Mouse (Mus musculus) CD4-positive, CD25-positive, alpha-beta regulatory T cell, adult 4 months (primary cell): Measurements from ENCODE around the gene Pithd1. TPM values are rescaled to one million over a fixed set of nuclear protein-coding genes. Genes with fewer than 3 reads are reported as not detected.
"Not testable (repeated sequence)": the region's sequence is repeated elsewhere in the genome, so short reads cannot be mapped to it uniquely, and the experiment has no call there.

Source experiments
- ATAC-seq: one replicate; pipeline ENCODE4 v1.8.0; 2017
- polyA plus RNA-seq, 2 experiments: library from polyadenylated mRNA; unstranded; fragments of 100-300 nt; shearing (Covaris generic); gene quantifications; one replicate each; pipeline ENCODE4 v1.2.1; 2017

Pithd1 gene
- polyA plus RNA-seq, 2 experiments from 2014 or later: 9.3 to 9.7 TPM

DNA sequence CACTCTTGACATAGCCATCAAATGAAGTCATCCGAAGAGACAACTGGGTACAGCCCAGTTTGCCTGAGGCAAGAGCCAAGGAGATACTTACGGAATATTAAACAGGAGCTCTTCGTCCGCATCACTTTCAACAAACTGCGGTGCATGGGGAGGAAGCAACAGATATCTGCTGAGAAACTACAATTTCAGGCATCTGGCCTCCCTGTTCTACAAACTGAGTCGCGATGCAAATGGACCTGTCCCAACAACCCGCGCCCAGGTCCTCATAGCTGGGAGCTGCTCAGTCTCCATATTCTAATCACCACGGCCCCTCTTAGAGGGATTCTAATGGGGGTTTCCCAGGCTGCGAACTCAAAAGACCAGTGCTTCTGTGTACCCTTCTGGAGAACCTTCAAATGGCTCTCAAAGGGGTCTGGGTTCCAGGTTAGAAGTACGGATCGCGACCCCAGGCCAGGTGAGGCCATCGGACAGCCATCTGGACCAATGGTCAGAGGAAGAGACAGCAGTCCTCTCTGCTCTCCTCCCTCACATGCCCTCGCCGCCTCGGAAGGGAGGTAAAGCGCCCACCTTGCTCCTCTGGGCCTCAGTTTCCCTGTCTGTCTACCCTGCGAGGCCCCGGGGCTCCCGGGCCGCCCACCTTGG is 642 bp downstream of the Pithd1 start:
- ATAC-seq: peak; percentile 7

GRCm38 (mm10) chr4:135985769-135986168 is 1.3 kb downstream of the Pithd1 start:
- ATAC-seq: no peak

DNA sequence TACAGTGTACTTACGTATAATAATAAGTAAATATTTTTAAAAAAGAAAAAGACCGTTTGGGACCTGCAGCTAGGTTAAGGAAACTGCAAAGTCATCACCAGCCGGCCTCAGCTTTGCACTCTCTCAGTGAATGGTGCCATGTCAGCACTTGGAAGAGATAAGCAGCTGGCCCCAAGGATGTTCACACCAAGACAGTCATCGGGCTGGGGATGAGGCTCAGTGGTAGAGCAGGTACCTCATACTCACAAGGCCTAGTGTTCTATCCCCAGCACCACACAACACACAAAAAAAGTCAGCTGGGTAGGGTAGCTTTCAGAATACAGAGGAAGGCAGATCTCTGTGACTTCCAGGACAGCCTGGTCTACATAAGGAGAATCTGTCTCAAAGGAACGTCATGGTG is 1.9 kb downstream of the Pithd1 start:
- no peak for ATAC-seq

GRCm38 (mm10) chr4:135984556-135984955 is 2.5 kb downstream of the Pithd1 start:
- ATAC-seq: no peak

GRCm38 (mm10) chr4:135981524-135982063 is 5.5 kb downstream of the Pithd1 start:
- ATAC-seq: no peak

- not testable (repeated sequence) for ATAC-seq
Measured at GRCm38 (mm10) chr4:135980223-135980622, 6.8 kb downstream of the Pithd1 start.

DNA sequence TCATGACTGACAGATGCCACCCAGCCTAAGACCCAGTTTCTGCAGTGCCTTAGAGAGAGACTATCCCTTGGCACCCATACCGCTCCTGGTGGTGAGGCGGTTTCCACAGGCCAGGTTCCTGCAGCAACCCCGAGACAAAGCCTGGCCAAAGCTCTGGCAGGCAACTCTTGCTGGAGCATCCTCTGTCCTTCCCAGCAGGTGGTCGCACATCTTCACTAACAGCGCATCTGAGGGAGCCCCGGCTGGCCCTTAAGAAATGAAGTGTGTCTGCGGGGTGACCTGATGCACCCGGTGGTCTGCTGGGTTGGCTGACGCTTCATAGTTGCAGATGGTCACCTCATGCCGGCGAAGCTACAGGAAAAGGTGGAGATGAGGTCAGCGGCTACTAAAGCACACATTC is 10.9 kb downstream of the Pithd1 start:
- ATAC-seq: no peak

GRCm38 (mm10) chr4:135972911-135973811 is 13.9 kb downstream of the Pithd1 start:
- peak; percentile 30 for ATAC-seq

- ATAC-seq: peak; percentile 84
Measured at GRCm38 (mm10) chr4:135972556-135972906, 14.5 kb downstream of the Pithd1 start, which contains the start of gene Lypla2. Gene Lypla2, minus strand, starts transcription at chr4:135972626.

GRCm38 (mm10) chr4:135971805-135972555 is 15.1 kb downstream of the Pithd1 start:
- ATAC-seq: peak; percentile 38

DNA sequence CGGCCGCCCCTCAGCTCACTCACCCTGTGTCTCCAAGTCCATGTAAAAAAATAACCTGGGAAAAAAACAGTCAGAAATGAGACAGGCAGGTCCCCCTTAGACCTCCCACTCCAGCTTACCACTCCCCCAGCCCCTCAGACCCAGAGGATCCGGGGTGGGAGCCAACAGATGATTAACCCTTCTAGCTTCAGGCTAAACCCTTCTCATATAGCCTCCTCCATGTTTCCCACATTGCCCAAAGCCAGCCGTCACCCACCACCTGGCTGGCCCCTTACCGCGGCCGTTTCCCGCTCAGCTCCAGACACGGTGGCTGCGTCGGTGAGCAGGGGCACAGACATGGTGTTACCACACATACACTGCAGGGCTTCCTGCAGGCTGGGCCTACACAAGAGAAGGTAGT is 16.5 kb downstream of the Pithd1 start:
- no peak for ATAC-seq

DNA sequence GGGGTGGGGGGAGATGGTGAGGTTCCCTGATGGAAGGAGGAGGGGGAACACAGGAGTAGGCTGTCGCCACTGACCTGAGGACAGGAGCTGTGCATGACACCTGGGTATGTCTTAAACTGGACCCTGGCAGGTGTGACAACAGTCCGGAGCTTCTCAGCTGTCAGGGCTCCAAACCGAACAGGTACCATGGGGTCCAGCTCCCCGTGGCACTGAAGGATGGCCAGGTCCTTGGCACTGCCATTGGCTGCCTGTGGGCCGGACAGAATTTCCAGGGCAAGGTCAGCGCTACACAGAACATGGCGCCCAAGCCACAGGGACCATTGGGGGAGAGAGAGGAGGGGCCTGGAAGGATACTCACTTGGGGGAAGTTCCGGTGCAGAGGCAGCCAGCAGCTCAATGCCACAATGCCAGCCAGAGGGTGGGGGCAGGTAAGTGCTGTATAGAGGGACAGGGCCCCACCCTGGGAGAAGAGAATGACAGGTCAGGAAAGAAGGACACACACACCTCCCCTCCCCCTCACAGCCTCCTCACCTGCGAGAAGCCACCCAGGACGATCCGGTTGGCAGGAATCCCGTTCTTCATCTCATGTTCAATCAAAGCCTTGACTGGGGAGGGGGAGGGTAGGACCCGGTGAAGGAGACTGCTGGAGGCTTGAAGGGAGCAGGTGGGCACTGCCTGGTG is 17.9 kb downstream of the Pithd1 start:
- ATAC-seq: no peak

DNA sequence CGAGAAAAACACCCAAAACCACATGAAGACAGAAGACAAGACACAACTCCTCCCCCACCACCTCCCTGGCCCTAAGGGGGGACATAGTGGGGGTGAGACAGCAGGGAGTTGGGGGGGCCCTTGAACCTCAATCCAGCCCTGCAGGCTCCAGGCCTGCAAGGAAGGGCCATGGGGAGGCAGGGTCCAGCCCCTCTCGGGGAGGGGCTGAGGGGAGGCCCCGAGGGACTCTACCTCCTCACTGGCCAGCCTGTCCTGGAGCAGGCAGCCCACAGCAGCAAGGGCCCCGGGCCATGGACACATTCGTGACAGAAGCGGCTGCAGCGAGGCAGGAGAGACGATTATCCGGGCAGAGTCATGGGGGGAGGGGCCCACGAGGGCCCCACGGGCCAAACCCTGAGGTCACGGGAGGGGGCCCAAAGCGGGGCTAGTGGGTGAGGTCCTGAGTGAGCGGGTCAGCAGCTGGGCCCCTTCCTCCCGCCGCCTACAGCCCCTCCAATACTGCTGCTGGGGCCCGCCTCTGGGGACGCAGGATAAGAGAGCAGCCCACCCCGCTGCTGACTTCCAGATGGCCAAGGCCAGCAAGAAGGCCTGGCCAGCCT is 18.7 kb downstream of the Pithd1 start:
- no peak for ATAC-seq

GRCm38 (mm10) chr4:135967086-135967760 is 19.8 kb downstream of the Pithd1 start:
- ATAC-seq: no peak

GRCm38 (mm10) chr4:135966283-135966682 is 20.8 kb downstream of the Pithd1 start:
- no peak for ATAC-seq

DNA sequence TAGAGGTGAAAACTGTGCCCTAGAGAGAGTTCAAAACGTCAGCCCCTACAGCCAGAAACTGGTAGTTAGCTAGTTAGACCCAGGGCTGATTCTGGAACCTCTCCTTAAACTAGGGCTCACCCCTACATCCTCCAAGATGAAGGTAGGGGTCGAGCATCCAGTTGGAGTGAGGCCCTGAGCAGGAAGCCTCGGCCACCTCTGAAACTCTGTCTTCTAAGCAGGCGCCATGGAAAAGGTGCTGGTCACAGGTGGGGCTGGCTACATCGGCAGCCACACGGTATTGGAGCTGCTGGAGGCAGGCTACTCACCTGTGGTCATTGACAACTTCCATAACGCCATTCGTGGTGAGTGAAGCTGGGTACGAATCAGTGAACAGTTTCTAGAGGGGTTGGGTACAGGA is 22.0 kb downstream of the Pithd1 start:
- no peak for ATAC-seq

DNA sequence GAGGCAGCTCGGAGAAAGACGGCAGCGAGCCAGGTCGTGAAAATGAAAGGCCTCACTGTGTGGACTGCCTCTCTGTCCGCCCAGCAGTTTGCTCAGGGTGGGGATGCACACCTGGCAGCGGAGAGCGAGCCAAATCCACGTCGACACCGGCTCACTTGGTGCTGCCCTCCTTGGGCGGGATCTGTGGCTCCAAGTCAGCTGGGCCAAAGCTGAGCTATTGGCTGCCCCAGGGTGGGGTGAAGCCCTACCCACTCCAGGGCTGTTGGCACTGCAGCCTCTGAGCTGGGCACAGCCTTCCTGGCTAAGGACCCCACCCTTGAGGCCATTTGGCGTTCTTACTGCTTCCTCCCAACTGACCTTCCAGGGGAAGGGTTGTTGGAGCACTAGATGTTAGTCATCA is 22.6 kb downstream of the Pithd1 start:
- ATAC-seq: no peak

GRCm38 (mm10) chr4:135963457-135964193 is 23.4 kb downstream of the Pithd1 start, which contains the start of gene Gale:
Gene Gale, plus strand, starts transcription at chr4:135963727.
- ATAC-seq: peak; percentile 92

DNA sequence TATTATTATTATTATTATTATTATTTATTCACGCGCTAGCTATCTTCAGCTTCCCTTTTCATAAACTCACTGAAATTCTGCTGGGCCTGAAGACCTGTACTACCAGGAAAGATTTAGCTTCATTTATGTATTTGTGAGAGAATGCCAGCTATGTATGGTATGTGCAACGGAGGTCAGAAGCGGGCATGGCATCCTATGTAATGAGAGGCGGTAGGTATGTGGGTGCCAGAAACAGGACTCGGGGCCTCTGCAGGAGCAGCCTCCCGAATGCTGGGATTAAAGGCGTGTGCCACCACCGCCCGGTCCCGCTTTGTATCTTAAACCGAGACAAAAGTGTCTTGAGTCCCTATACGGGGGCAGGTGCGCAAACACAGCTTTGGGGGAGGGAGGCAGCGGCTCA is 24.1 kb downstream of the Pithd1 start:
- ATAC-seq: peak; percentile 10

DNA sequence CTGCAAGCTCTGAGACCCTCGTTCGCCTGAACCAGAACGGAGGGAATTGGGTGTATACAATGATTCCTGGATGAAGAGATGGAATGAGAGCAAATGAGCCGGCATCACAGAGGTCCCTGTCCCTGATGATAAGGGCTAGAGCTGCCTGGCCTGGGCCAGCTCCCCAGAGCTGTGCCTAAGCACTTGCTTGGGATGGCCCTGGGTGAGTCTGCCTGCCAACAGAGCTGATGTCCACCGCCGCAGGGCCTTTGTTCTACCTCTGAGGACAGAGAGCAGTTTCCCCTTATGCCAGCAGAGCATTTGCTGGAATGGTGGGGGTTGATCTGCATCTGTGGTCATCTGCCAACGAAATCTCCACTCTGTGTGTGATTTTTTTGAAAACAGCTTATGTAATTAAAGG is 24.9 kb downstream of the Pithd1 start:
- no peak for ATAC-seq

DNA sequence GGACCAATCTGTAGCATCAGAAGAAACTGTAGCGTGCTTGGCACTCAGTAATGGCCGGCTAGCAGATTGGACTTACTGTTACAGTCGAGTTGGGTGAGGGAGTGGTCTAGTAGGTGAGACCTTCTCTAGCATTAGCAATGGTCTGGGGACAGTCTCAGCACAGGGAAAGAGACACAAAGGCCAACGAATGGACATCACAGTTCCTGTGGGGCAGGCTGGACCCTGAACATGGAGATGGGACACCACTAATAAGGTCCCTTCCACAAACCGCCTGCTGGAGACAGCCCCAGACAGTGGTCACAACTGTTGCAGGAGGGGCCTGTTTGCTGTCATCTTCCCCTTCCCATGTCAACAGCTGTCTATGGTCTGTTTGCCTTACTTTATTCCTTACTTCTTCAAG is 25.4 kb downstream of the Pithd1 start:
- ATAC-seq: no peak
